Mouse (Mus musculus) right cerebral cortex, postnatal 10 days (tissue): Measurements from ENCODE around the gene Kcnk7.

Experiments
- DNase-seq, 2 experiments: peaks; one replicate each; pipeline ENCODE4 v3.0.0; 2021; ENCODE audit warnings: low spot score in 2 of 2

Gene Kcnk7

GRCm38 (mm10) chr19:5750951-5751350, 46.8 kb downstream of the Kcnk7 start:
- DNase-seq, result no peak

GRCm38 (mm10) chr19:5751742-5752141, 47.6 kb downstream of the Kcnk7 start:
- DNase-seq, result no peak

- peak; percentile 88 to 93 for DNase-seq
Observed at GRCm38 (mm10) chr19:5756321-5756985, 52.3 kb downstream of the Kcnk7 start.
